Mouse (Mus musculus) midbrain, postnatal 0 days (tissue): ENCODE data around the gene Mrpl38. TPM values are rescaled to one million over a fixed set of nuclear protein-coding genes. Genes with fewer than 3 reads are reported as not detected.
A peak's percentile ranks its signal among the peaks of the same experiment; 100 is the strongest.

ENCODE experiments used
- ATAC-seq: fragments of 200-750 bp; cut with Nextera tagmentation; 2 replicates; pipeline ENCODE4 v1.8.0; 2017; ENCODE audit warnings: moderate number of reproducible peaks, mild to moderate bottlenecking, moderate TSS enrichment, moderate library complexity; ENCODE audit not compliant: low FRiP score
- DNase-seq: peaks from one replicate; pipeline ENCODE4 v3.0.0-alpha.2; 2015; ENCODE audit warnings: low spot score
- H3K27ac ChIP-seq: fragments of 300-500 bp; sonication (generic); 2 replicates; pipeline ENCODE4 v1.5.1; 2014; ENCODE audit warnings: low read depth, mild to moderate bottlenecking, low read length, mixed read lengths
- H3K27me3 ChIP-seq: fragments of 300-500 bp; sonication (generic); 2 replicates; pipeline ENCODE4 v1.6.1; 2014; ENCODE audit warnings: low read length, control low read depth, mixed read lengths; ENCODE audit not compliant: insufficient read depth
- H3K36me3 ChIP-seq: fragments of 300-500 bp; sonication (generic); 2 replicates; pipeline ENCODE4 v1.6.1; 2014; ENCODE audit warnings: low read length, control low read depth, mixed read lengths; ENCODE audit not compliant: insufficient read depth
- H3K4me1 ChIP-seq: fragments of 300-500 bp; sonication (generic); 2 replicates; pipeline ENCODE4 v1.6.1; 2014; ENCODE audit warnings: mild to moderate bottlenecking, control low read depth, antibody characterized with exemption, low read length, mixed read lengths; ENCODE audit not compliant: insufficient read depth
- H3K4me2 ChIP-seq: fragments of 300-500 bp; sonication (generic); 2 replicates; pipeline ENCODE4 v1.6.1; 2014; ENCODE audit warnings: low read depth, mild to moderate bottlenecking, low read length, mixed read lengths; ENCODE audit not compliant: poor library complexity, severe bottlenecking
- H3K4me3 ChIP-seq: fragments of 300-500 bp; sonication (generic); 2 replicates; pipeline ENCODE4 v1.5.1; 2014; ENCODE audit warnings: low read depth, mild to moderate bottlenecking, low read length, moderate library complexity
- H3K9ac ChIP-seq: fragments of 300-500 bp; sonication (generic); replicated peaks from 2 replicates; pipeline ENCODE4 v1.6.1; 2014; ENCODE audit warnings: mild to moderate bottlenecking, low read length, moderate library complexity, mixed read lengths; ENCODE audit not compliant: poor library complexity, severe bottlenecking
- H3K9me3 ChIP-seq: fragments of 300-500 bp; sonication (generic); 2 replicates; pipeline ENCODE4 v1.6.1; 2016; ENCODE audit warnings: low read length, control low read depth
- CTCF ChIP-seq: IDR thresholded peaks from 2 replicates; pipeline ENCODE4 v1.5.1; 2016; ENCODE audit warnings: antibody characterized with exemption, mild to moderate bottlenecking
- WGBS: fragments of 180-500 bp; shearing (Covaris S2); extraction: QIAGEN DNeasy Blood & Tissue Kit; methylation state at CpG from one replicate; pipeline ENCODE4 v1.1.7; 2014; 5-methylcytosine and 5-hydroxymethylcytosine counted together
- polyA plus RNA-seq: library from polyadenylated mRNA; unstranded; fragments of >200 nt; fragmentation: Nextera tagmentation; extraction: Ambion mirVana; gene quantifications from 2 replicates; pipeline ENCODE4 v1.2.1, GENCODE M21; 2015
- total RNA-seq: library from RNA; depleted of rRNA; stranded (reverse); fragments of >200 nt; gene quantifications from 2 replicates; pipeline ENCODE4 v1.2.3, GENCODE M21; 2014; rRNA removed

The Mrpl38 gene
- total RNA-seq (74.3 and 100 TPM in 2 replicates), polyA plus RNA-seq (77.0 and 78.7 TPM in 2 replicates)

DNA sequence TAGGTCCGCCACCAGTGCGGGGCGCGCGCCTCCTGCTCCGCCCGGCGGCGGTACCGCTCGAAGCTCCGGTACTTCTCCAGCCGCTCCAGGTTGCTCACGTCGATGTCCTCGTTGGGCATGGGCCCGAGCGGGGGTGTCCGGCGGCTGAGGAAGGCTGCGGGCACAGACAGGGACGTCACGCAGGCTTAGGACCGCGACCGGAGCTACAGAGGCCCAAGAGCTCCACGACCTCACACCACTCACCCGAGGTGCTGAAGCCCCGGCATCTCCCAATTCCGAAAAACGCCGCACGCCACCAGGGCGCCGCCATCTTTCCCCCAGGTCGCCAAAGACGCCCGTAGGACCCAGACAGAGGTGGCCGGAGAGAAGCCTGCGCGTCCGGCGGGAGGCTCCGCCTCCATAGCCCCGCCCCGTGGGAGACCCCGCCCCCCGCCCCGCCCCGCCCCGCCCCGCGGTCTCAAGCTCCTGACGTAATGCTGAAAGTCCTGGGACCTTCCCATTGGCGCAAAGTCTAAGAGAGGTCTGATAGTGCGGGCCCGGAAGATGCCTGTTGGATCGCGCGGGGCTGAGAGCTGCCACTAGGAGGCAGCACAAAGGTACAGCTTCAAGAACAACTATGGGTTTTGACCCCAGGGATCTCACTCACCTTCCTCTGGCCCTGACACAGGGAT, at the start of gene Mrpl38:
TSS of gene Mrpl38 (minus strand) at position 401 of the 671 bp plus-strand sequence.
- Histone ChIP-seq H3K36me3 (peaks cover 28% of the 10 kb centered on the region), H3K4me1 (no peaks in the 10 kb centered on the region), H3K4me2 (peak within 1 kb of the TSS; percentile 80), H3K9me3 (no peaks in the 10 kb centered on the region), H3K27ac (peak within 1 kb of the TSS; percentile 67; the same call in 1 of the 2 replicates), H3K27me3 (no peaks in the 10 kb centered on the region), H3K9ac (peak within 1 kb of the TSS; percentile 76), H3K4me3 (peak within 1 kb of the TSS; percentile 85)
- ATAC-seq = peak; percentile 89
- 3% methylated on average over 58 of the region's 60 CpGs for WGBS
- TF ChIP-seq CTCF = peak; percentile 85
- DNase-seq = peak; percentile 96

DNA sequence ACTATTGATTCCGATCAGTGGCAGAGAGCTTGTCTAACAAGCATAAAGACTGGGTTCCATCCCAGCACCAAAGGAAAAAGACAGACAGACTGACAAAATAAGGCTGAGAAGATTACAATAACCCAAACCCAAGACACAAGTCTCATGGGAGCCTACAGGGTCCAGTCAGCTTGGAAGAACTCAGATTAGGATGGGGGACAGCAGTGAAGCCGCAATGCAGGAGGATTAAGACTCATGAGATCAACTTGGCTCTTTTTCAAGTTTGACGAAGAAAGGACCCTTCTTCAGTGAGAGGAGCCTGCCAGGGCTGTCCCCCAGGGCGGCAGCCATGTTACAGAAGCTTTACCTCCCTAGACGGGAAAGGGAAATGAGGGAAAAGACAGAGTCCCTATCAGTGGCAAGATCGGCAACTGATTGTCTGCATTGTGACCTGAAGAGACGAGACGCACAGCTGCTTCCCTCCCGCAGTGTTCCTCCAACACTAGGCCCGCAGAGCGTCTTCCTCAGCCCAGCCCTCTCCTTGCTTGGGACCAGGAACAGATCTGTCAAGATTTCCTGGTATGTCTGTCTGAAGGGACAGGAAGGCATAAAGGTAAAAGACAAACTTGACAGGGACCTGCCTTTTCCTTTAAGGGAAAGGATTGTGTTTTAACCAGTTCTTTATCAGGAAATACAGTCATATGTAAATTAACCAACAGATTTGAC, 48.7 kb upstream of the Mrpl38 start:
- Histone ChIP-seq H3K9me3 (no peaks in the 10 kb centered on the region), H3K27ac (peak overlapping the region; percentile 34), H3K4me3 (no peak overlapping the region), H3K4me1 (no peaks in the 10 kb centered on the region), H3K9ac (no peak overlapping the region), H3K4me2 (no peak overlapping the region), H3K27me3 (no peaks in the 10 kb centered on the region), H3K36me3 (peaks cover 35% of the 10 kb centered on the region)
- DNase-seq = peak; percentile 56
- no peak for ATAC-seq
- no peak for TF ChIP-seq CTCF
- WGBS = 30% methylated on average over 11 of the region's 11 CpGs

DNA sequence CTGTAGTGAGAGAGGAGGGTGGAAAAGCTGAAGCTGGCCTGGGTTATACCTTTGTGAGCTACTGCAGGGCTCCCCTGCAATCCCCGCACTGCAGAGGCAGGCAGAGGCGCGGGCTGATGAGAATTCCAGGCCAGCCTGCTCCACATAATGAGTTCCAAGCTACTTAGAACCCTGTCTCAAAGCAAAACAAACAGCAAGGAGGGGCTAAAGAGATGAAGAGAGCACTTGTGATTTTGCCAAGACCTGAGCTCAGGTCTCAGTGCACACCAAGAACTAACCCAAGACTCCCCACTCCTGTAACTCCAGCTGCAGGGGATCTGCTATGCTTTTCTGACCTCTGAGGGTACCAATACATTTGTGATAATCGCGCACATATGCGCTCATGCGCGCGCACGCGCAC, 47.7 kb upstream of the Mrpl38 start:
- ATAC-seq (no peak), DNase-seq (no peak)
- Histone ChIP-seq H3K9ac (no peak overlapping the region), H3K9me3 (no peaks in the 10 kb centered on the region), H3K27ac (peak overlapping the region; percentile 59), H3K36me3 (peaks cover 44% of the 10 kb centered on the region), H3K4me1 (no peaks in the 10 kb centered on the region), H3K4me3 (no peak overlapping the region), H3K27me3 (no peaks in the 10 kb centered on the region), H3K4me2 (no peak overlapping the region)
- no peak for TF ChIP-seq CTCF
- WGBS = 83% methylated on average over 11 of the region's 11 CpGs

DNA sequence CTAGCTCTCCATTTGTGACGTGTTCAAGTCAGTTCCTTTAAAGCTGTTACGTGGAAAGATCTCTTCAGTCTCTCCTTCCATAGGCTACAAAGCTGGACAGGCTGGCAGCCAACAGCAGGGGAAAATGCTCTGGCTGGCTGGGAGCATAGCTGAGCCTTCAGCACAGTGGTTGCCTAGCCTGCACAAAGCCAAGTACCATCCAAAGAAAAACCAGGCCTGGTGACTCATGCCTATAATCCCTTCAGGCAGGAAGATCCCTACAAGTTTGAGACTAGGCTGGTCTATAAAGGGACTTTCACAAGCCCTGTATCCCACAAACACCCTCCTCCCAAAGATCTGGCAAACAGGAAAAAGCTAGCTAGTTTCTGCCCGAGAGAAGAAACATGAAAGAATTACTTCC, 47.2 kb upstream of the Mrpl38 start:
- Histone ChIP-seq H3K27ac (peak overlapping the region; percentile 59), H3K27me3 (no peaks in the 10 kb centered on the region), H3K36me3 (peaks cover 42% of the 10 kb centered on the region), H3K4me3 (no peak overlapping the region), H3K9ac (no peak overlapping the region), H3K9me3 (no peaks in the 10 kb centered on the region), H3K4me2 (no peak overlapping the region), H3K4me1 (no peaks in the 10 kb centered on the region)
- ATAC-seq (0 out of 2 replicates have a peak, but pooled peaks have one; percentile 38), DNase-seq (peak; percentile 22)
- no peak for TF ChIP-seq CTCF
- WGBS = 66% methylated on average over 3 of the region's 3 CpGs

DNA sequence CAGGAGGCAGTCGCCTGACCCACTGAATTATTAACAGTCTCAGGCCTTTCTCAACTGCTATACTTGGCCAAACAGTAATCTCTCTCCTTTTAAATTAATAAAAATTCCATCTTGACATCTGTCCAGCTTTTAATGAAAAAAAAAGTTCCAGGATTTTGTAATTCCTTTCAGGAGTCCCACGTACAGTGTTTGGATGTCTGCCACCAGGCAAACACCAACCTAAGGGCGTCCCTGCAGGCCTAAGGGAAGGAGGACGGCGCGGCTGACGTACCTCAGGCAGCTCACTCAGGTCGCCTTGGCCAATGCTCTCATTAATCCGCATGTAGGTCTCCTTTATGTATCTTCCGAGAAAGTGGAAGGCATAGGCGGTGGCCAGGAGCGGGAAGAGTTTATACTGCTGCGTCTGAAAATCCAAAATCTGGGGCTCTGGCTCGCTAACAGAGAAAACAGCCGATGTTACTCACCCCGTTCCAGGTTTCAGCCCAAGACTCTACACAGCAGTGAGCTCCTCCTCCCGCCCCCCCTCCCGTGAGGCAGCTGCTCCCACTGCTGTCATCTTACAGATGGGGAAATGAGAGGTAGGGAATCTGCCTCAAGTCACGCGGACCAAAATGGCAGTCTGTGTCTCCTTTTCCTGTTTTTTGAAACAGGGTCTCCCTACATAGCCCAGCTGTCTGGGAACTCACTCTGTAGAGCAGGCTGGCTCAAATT, 39.9 kb upstream of the Mrpl38 start:
- H3K27me3 ChIP-seq = no peaks in the 10 kb centered on the region
- no peak overlapping the region for H3K9ac ChIP-seq
- no peak for DNase-seq
- H3K27ac ChIP-seq = no peak overlapping the region
- peaks cover 73% of the 10 kb centered on the region for H3K36me3 ChIP-seq
- no peak for TF ChIP-seq CTCF
- H3K4me1 ChIP-seq = no peaks in the 10 kb centered on the region
- H3K4me2 ChIP-seq = no peak overlapping the region
- ATAC-seq = no peak
- 90% methylated on average over 20 of the region's 20 CpGs for WGBS
- no peaks in the 10 kb centered on the region for H3K9me3 ChIP-seq
- no peak overlapping the region for H3K4me3 ChIP-seq
